Mouse (Mus musculus) spleen, adult 18-20 months (tissue): ENCODE data around the gene Mroh3.

Source experiments
- DNase-seq, 2 experiments: peaks; one replicate each; pipeline ENCODE4 v3.0.0; 2022; ENCODE audit warnings: mixed read lengths in 2 of 2

Mroh3 gene

DNA sequence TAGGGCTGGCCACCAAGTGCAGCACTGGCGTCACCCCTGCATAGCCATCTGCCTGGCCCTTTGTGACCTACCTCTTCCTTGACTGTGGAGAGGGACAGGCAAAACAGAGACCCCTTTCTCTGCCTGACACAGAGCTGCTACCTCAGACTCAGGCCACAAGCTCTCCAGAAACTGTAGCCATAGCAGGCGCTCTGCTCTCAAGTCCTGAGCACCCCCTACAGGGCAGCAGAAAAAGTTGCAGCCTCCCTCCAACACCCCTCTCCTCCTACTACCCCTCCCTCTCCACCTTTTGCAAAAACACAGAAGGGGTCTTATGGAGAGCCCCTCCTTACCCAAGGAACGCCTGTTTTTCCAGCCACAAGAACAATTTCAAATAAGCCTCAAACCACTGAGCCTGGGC is at the start of gene Mroh3:
TSS of gene Mroh3 (minus strand) at position 26 of the 400 bp plus-strand sequence.
- DNase-seq, result peak in 1 of 2 experiments; percentile 15

DNA sequence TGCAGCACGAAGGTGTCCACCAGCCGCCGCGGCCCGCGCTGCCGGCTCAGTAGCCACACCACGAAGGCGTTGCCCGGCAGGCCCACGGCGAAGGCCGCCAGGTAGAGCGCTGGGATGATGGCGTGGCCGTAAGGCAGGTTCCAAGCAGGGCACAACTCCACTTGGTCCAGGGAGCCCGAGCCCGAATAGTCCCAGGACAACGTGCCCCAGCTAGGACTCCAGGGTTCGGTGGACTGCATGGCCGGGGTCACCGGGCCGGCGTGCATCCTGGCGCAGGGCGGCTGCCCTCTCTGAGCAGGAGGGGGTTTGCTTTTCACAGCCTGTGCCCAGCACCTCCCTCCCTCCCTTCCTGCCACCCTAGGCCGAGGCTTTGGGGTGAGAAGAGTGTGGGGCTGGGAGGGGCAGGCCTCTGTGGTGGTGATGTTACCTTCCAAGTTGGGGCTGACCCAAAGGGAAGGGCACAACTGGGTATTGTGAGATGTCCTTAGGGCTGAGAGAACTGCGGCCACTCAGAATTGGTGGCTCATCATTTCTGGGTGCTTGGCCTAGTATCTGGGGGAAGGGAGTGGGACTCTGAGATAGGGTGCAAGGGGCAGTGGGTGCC is 48.1 kb upstream of the Mroh3 start, which contains the start of gene Gpr25:
TSS of gene Gpr25 (minus strand) at position 239 of the 604 bp plus-strand sequence.
- no peak for DNase-seq

DNA sequence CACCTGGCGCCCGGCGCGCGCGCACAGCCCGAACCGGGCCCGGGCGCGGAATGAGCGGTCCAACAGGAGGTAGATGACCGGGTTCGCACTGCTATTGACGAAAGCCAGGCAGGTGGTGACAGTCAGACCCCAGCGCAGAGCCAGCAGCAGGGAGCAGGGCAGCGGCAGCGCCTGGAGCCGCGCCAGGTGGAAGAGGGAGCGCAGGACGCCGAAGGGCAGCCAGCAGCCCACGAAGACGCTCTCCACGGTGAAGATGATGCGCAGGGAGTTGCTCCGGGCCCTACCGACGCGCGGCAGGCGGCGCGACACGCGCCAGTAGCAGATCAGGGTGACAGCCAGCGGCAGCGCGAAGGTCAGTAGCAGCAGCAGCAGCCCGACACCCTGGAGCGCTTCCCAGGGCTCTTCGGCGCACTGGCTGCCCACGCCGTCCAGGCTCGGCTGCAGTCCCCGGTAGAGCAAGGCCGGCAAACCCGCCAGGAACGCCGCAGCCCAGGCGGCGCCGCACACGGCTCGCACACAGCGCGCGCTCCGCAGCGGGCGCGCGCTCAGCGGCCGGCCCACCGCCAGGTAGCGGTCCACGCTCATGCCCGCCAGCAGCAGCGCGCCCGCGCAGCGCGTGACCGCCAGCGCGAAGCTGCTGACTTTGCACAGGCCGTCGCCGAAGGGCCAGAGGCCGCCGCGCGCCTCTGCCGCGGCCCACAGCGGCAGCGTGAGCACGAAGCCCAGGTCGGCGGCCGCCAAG is 47.4 kb upstream of the Mroh3 start:
- no peak for DNase-seq

DNA sequence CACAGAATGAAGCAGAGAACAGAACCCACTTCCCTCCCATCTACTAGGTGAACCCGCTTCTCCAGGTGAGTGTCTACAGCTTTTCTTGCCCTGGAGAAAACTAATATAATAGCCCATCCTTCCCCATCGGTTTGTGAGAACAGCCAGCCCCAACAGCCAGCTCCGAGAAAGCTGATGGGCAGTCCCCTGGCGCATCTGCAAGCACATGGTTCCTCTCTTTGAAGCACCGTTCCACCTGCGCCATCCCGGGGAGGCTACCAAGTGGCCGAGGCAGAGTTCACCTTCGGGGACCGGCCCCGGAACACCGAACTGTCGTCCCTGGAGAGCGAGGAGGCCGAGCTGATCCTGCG is 46.9 kb upstream of the Mroh3 start:
- DNase-seq, result no peak

DNA sequence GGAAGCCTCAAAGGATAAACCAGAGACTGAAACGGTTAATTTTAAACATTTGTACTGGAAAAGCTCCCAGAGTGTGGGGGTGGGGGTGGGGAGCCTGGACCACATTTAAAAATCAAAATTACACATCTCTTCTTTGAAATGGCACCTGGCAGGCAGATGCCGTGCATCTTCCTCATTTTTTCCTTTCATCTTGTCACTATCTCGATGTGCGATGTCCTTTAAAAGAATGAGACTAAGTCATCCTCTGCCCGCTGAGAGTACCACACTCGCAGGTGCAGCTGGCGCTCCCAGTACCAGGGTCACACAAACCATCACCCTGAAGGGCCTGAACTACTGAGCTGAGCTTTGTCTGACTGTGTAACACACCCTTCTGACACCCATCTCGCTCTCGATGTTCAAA is 45.9 kb upstream of the Mroh3 start:
- no peak for DNase-seq

DNA sequence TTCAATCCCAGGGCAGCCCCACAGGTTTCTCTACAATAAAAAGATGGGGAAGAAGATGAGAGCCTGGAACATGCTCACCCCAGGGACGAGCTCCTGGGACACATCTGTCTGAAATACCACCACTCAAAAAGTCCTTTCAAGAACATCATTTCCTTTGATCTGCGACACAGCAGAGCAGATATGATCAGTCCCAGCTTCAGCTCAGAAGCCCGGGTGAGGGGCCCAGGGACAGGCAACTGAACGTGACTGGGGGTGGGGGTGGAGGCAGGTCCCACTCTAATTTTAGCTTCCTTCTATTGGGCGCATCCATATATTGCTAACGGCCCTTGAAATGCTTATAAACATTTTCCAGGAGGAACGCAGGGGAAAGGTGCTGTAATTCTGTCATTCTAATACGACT is 43.0 kb upstream of the Mroh3 start:
- DNase-seq, result no peak

DNA sequence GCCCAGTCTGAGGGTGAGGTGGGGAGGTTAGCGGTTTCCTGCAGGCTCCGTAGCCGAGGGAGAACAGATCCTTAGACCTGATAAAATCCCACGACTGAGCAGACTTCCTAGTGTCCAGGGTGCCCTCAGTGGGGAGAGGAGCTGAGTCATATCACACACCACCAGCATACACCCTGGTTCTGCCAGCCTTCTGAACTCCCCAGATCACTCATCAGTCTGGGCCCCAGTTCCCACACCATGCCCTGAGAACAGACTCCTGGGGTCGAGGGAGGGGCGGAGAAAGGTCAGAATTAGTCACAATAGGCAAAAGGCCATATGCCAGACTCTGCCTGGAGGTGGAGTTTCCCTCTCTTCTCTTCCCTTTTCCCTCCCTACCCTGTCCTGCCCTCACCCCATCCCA is 42.5 kb upstream of the Mroh3 start:
- no peak for DNase-seq

DNA sequence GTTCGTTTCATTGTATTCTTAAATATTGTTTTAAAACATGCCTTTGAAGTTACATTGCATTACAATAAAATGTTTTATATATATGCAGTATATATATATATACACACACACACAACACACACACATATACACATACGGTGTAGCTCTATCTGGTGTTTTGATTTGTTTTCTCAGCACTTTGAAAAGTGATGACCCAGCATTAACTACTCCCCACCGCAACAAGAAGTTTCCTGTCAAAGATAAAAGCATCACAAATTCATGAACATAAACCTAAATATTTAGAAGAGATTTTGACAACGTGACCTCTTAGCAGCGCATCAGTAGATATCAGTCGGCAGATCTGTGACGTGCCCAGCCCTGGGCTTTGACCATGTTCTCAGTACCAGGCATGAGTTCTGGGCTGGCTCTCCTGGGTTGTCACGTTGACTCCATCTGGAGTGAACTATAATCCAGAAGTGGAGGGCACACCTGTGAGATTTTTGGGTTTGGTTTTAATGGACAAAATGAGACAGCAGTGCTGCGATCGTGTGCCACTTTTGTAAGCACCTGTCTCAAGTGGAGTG is 42.0 kb upstream of the Mroh3 start:
- DNase-seq, result no peak

DNA sequence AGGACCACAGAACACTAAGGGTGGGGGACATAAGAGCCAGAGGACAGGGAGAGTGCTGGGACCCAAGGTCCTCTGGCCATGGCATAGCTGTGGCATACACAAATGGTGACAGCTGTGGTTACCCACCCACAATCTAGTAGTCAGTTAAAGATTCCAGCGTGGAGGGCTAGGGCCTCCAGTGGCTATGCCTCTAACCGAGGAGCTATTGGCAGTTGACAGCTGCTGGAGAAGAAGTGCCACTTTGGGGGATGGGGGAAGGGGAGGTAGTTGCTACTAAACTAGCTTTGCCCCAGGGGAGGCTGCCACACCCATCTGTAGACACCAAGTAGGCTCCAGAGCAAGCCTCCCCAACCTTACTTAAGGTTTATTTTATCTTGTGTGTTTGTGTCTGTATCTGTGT is 40.8 kb upstream of the Mroh3 start:
- no peak for DNase-seq

DNA sequence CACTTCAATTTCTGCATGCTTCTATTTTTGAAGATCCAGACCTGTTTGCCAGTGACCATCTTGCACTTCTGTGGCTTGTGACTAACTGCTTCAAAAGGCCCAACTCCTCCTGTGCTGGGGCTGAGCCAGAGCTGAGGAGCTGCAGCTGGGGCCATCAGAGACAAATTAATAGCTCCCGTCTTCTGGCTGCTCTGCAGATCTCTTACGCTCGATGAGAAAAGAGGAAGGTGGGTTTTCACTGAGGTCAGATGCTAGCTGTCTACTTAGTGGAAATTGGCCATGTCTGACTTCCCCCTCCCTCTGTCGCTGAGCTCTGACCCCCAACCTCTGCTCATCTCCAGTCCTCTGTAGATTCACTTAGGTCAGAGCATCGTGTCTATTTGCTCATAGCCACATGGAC is 37.0 kb upstream of the Mroh3 start:
- no peak for DNase-seq

DNA sequence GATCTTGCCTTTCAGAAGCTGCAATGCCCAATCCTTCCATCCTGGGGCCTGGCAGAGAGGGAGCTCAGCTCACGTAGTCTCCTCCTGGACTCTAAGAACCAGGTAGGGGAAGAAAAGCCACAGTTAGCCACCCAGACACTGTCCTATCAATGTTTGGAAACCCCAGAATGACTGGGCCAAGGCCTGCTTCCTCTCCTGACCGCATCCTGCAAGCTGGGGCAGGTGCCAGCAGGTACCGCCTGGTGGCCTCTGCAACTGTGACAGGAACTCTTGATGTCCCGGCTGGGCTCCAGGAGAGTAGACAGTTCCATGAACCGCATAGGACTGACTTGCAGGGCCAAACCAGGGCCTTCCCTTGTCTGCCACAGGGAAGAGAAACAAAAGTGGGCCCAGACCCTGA is 34.8 kb upstream of the Mroh3 start:
- DNase-seq, result no peak

DNA sequence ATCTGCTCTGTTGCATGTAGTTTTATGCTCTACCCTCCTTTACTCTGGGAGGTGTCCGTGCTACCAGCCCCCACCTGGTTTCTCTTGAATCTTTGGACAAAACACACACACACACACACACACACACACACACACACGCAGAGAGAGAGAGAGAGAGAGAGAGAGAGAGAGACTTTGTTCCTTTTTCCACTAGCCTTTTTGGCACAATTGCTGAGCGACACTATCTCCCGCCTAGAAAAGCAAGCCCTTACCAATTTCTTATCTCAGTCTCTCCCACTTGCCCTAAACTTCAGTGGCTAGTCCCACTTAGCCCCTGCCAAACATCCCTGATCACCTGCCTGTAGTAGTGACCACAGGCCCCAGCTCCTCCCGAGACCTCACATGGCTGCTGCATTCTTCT is 31.8 kb upstream of the Mroh3 start:
- DNase-seq, result no peak

DNA sequence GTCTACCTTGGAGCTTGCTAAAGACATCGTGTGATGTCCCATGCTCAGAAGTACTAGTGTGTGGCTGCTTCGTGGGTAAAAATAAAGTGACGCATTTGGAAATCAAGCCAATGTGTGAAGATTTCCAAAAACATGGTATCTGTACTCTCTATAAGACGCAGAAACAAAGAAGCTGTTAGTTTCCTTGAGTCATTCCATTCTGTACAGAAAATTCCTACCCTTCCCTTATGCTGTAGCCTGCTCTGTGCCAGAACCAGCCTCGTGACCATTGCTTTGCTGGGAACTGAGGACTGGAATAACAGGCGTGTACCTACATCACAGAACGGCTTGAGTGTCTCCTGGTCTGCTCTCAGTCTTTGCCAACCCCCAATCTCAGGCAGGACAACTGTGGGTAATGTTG is 29.2 kb upstream of the Mroh3 start:
- no peak for DNase-seq

DNA sequence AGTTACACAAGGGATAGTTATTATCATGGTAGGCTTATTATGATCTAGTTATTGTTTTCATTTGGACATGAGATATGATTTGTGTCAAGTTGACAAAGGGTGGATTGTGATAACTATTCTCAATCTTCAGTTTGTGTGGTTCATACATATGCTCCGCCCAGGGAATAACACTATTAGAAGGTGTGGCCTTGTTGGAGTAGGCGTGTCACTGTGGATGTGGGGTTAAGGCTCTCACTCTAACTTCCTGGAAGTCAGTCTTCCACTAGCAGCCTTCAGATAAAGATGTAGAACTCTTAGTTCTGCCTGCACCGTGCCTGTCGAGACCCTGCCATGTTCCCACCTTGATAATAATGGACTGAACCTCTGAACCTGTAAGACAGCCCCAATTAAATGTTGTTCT is 25.9 kb upstream of the Mroh3 start:
- no peak for DNase-seq

DNA sequence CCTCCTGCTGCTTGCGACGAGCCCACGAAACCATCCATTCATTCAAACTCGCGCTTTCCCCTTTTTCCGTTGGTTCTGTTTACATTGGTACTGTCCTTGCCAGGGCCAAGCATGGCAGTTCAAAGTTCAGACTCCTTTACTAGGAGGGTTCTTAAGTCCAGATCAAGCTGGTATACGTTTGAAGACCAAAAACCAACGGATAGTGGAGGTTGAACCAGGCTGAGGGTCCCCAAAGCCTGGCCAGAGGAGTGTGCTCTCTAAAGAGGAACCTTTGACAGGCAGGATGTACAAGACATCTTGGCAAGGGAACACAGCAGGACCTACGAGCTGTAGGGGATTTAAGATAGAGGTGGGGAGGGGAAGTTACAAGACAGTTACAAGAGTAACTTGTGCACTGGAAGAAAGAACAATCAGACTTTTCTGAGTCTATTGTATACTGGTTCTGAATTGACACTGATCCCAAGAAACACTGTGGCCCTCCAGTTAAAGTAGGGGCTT is 22.0 kb upstream of the Mroh3 start:
- DNase-seq, result no peak

DNA sequence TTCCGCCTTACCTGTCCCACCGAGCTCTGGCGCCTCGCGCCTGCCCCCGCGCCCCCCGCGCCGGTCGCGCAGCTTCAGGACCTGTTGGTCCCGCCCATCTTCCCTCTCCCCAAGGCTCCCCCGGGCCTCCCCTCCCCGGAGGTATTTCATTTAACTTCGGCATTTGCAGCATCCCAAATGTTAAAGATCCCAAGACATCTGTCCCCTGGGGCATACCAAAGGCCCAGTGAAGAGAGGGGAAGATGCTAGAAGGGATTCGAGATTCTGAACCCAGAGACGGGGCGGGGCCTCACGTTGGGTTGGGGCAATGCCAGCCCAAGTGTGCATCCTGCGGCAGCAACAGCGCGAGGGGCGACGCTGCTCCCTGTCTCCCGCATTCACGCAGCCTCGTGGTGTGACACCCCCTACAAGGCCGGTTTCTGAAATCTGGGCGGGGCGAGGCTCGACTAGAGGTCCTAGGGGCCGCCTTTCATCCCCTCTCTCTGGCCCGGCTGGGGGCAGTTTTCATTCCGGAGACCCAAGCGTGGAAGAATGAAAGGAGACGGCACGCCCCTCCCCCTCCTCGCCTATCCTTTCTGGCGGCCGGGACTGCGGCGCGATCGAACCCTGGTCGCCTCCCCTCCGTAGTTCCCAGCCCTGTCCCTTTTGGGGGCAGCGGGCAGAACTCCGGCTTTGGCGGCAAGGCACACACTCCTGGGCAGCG is 21.4 kb upstream of the Mroh3 start, which contains the start of gene Inava:
TSS of gene Inava (minus strand) at position 373 of the 703 bp plus-strand sequence.
- peak in 1 of 2 experiments; percentile 19 for DNase-seq

DNA sequence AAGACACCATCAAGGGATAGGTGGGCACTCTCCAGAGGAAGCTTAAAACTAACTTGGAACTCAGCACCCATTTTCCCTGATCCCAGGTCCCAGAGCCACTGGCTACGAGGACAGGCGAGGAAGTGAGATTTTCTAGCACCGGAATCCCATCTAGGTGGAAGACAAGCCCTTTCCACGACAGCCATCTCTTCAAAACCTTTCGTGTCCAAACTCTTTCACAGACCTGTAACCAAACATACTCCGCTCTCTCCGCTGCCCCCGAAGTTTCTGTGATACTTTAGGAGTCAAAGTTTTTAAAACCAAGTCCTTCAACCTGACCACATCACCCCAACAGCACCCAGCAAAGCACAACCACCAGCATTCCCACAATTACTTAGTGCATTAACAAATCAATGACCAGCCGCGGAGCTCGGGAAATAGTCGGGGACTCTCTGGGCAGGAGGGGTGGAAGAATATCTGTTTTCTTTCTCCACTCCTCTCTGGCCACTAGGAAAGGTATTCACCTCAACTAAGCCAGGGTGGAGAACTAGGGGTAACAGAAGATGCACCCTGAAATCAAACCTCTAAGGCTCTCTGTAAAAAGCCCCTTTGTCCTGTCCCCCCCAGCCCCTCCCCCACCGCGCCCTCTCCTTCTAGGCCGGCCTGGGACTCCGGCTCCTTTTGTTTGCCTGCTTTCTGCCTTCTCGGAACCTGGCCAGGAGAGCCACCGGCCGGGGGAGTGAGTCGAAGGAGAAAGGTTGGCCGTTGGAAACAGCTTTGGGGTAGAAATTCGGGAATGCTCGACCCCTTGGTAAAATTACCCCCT is 20.6 kb upstream of the Mroh3 start:
- no peak for DNase-seq

DNA sequence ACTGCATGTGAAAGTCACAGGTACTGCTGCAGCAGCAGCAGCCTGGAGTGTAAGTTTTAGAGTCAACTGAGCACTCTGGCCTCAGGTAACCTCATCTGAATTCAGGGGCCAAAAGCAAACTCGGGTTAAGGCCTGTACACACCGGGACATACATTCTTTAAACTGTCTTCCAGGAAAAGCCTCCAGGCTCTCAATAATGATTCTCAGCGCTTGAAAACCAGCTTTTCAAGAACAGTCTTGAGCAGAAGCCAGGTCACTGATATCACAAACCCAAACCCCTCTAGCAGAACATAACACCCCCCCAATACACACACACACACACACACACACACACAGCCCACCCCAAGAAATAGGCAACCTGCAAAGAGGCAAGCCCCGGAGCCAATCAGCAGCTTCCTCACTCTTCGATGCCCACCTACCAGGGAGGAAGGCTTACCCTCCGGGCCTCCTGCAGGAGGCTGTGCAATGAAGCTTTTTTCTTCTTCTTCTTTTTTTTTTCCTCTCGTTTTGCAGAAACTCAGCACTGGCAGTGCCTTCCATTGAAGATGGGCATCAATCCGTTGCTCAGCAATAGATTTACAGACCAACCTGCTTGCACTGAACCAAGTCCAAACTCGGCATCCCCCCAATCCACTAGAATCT is 19.8 kb upstream of the Mroh3 start:
- DNase-seq, result no peak

DNA sequence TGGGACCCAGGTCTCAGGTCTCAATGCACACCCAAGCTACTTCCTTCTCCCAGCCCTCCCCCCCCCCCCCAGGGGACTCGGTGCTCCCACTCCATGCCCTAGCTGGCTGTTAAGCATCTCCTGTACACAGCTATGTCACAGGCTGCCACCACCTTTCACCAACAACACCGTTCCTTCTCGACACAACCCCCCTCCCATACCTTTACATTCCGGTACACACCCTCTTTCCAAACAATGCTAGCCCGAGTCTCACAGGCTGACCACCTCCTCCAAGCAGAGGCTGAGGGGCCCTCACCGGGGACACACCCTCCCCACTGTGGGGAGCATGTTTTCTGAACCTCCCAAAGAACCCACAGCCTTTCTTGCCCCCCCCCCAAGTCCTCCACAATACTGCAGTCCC is 19.0 kb upstream of the Mroh3 start:
- no peak for DNase-seq

DNA sequence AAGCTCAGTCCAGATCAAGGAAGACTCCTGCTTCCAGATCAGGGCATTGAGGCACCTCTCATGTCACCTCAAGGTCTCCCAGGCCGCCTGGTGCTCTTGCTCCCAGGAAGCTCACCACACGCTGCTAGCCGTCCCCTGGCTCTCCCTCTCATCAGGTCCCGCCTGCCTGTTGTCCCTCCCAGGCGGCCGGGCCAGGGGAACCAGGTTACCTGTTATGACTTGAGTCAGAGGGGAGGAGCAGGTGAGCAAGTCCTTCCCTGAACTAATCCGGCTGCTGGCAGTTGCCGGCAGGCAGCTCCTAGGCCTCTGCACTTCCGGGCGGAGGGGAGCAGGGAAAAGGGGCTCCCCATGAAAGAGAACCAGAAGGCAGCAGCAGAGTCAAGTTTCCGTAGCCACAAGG is 17.6 kb upstream of the Mroh3 start:
- DNase-seq, result no peak

DNA sequence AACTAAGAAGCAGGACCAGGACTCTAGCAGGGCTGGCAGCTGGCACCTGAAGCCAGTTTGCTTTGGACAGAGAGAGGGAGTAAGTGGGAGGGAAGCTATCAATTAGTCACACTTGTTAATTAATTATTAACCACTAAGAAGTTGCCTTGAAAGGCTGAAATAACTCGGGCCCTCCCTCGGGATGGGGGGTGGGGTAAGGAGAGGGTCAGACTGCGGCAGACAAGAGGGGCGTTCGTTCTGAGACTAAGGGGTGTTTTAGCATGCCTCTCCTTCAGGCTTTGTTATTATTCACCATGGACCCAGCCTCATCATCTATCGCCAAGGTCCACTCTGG is 16.4 kb upstream of the Mroh3 start:
- no peak for DNase-seq

DNA sequence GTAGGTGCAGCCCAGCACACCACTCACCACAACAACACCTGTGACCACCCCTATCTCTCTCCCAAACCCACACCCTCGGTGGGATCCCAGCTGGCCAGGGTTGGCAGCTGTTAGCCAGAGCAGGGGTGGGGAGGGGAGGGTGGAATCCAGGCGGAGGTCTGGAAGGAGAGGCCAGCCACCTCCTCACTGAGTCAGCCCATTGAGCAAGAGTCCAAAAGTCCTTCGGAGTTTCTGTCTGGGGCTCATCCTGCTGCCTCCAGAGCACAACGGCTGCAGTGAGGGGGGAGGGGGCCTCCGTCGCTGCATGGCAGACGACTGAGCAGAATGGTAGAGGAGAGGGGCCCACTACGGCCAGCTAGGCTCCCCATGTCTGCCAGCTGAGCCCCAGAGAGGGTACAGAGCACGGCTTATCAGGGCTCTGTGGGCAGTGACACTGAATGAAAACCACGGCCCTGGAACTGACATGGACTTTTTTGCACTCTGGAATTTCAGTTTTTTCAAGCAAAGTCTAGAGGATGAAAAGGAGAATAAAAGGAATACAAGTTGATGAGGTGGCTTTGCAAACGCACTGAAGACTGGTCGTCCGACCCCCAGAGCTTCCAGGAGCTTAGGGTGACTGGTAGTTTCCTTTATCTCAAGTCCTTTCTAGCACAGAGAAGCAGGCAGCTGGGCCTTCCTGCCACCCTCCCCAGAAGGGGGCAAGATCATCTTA is 15.9 kb upstream of the Mroh3 start:
- no peak for DNase-seq
